Mouse (Mus musculus): ENCODE results near the gene Tmcc2. TPM values are rescaled to one million over a fixed set of nuclear protein-coding genes. Genes with fewer than 3 reads are reported as not detected.

Gene Tmcc2
- polyA plus RNA-seq, 1 experiment from 2014 or later: 15.9 TPM

GRCm38 (mm10) chr1:132400538-132400937 is 9.5 kb upstream of the Tmcc2 start:
- Histone ChIP-seq H3K4me3 (ENCODE audit: low read depth, low read length) (no peak overlapping the region), H3K9ac (ENCODE audit: low read length) (no peak overlapping the region), H3K27me3 (ENCODE audit: control insufficient read depth, insufficient read depth, low read length) (no peaks in the 10 kb centered on the region), H3K36me3 (ENCODE audit: control insufficient read depth, insufficient read depth, low read length) (no peaks in the 10 kb centered on the region), H3K4me2 (ENCODE audit: low read depth) (no peak overlapping the region), H3K27ac (ENCODE audit: low read depth, low read length) (no peak overlapping the region), H3K9me3 (ENCODE audit: control insufficient read depth, low read length) (no peaks in the 10 kb centered on the region), H3K4me1 (ENCODE audit: control insufficient read depth, insufficient read depth, low read length) (no peaks in the 10 kb centered on the region)
- WGBS: 58% methylated on average over 1 of the region's 1 CpGs
- no peak for ATAC-seq (ENCODE audit: insufficient read depth, low FRiP score, low TSS enrichment)
- DNase-seq (ENCODE audit: low spot score): no peak

DNA sequence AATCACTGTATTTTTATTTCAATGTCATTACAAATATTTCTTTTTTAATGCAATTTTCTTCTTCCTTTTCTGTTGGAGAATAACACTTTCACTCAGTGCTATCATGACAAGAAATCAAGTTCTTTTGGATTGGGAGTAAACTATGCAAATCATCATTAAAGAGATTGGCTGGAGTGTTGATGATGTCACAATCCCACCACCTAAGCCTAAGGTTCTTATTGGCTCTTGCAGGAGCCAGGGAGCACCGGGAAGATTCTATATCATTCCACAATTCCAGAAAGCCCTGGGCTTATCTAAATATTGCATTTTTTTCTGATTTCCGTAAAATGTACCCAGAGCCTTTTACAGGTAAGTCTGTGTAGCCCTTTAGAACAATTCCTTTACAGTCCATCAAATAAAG is 5.6 kb upstream of the Tmcc2 start:
- Histone ChIP-seq H3K27ac (ENCODE audit: low read depth, low read length) (no peak overlapping the region), H3K9me3 (ENCODE audit: control insufficient read depth, low read length) (no peaks in the 10 kb centered on the region), H3K27me3 (ENCODE audit: control insufficient read depth, insufficient read depth, low read length) (no peaks in the 10 kb centered on the region), H3K9ac (ENCODE audit: low read length) (no peak overlapping the region), H3K36me3 (ENCODE audit: control insufficient read depth, insufficient read depth, low read length) (no peaks in the 10 kb centered on the region), H3K4me2 (ENCODE audit: low read depth) (no peak overlapping the region), H3K4me1 (ENCODE audit: control insufficient read depth, insufficient read depth, low read length) (no peaks in the 10 kb centered on the region), H3K4me3 (ENCODE audit: low read depth, low read length) (no peak overlapping the region)
- 77% methylated on average over 2 of the region's 2 CpGs for WGBS
- ATAC-seq (ENCODE audit: insufficient read depth, low FRiP score, low TSS enrichment): no peak
- no peak for DNase-seq (ENCODE audit: low spot score)

DNA sequence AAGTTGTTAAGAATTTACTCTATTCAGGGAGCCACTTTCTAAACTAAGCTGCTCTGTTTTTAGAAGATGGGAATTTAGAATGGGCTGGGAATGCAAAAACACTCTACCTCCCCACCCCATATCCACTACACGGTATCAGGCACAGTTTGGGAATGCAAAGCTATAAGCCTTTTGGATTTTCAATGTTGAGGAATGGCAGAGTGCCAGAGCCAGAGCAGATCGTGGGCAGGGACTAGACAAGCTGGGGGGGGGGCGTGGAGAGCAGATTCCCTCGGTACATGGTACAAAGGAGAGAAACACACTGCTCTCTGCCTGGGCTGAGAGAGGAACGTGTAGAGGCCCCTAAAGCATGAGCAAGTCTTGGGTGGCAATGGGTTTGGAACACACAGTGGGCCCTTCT is 1.8 kb upstream of the Tmcc2 start:
- no peak for ATAC-seq (ENCODE audit: insufficient read depth, low FRiP score, low TSS enrichment)
- Histone ChIP-seq H3K4me1 (ENCODE audit: control insufficient read depth, insufficient read depth, low read length) (peaks cover 22% of the 10 kb centered on the region), H3K9ac (ENCODE audit: low read length) (no peak overlapping the region), H3K27me3 (ENCODE audit: control insufficient read depth, insufficient read depth, low read length) (no peaks in the 10 kb centered on the region), H3K9me3 (ENCODE audit: control insufficient read depth, low read length) (no peaks in the 10 kb centered on the region), H3K4me3 (ENCODE audit: low read depth, low read length) (no peak overlapping the region), H3K4me2 (ENCODE audit: low read depth) (no peak overlapping the region), H3K36me3 (ENCODE audit: control insufficient read depth, insufficient read depth, low read length) (no peaks in the 10 kb centered on the region), H3K27ac (ENCODE audit: low read depth, low read length) (no peak overlapping the region)
- DNase-seq (ENCODE audit: low spot score): no peak
- 87% methylated on average over 5 of the region's 5 CpGs for WGBS

- no peaks in the 10 kb centered on the region for H3K9me3 ChIP-seq (ENCODE audit: control insufficient read depth, low read length)
- H3K27ac ChIP-seq (ENCODE audit: low read depth, low read length): peak overlapping the region; percentile 83
- ATAC-seq (ENCODE audit: insufficient read depth, low FRiP score, low TSS enrichment): peak; percentile 96
- DNase-seq (ENCODE audit: low spot score): peak; percentile 90
- H3K4me3 ChIP-seq (ENCODE audit: low read depth, low read length): peak overlapping the region; percentile 82
- H3K36me3 ChIP-seq (ENCODE audit: control insufficient read depth, insufficient read depth, low read length): no peaks in the 10 kb centered on the region
- peak overlapping the region; percentile 87 for H3K4me2 ChIP-seq (ENCODE audit: low read depth)
- H3K4me1 ChIP-seq (ENCODE audit: control insufficient read depth, insufficient read depth, low read length): peaks cover 26% of the 10 kb centered on the region
- H3K27me3 ChIP-seq (ENCODE audit: control insufficient read depth, insufficient read depth, low read length): no peaks in the 10 kb centered on the region
- peak overlapping the region; percentile 93 for H3K9ac ChIP-seq (ENCODE audit: low read length)
- WGBS: under 1% methylated on average over 26 of the region's 54 CpGs
Measured at GRCm38 (mm10) chr1:132391580-132392022, 520 bp upstream of the Tmcc2 start.

- peaks cover 33% of the 10 kb centered on the region for H3K4me1 ChIP-seq (ENCODE audit: control insufficient read depth, insufficient read depth, low read length)
- ATAC-seq (ENCODE audit: insufficient read depth, low FRiP score, low TSS enrichment) (no peak), DNase-seq (ENCODE audit: low spot score) (peak; percentile 51)
- H3K36me3 ChIP-seq (ENCODE audit: control insufficient read depth, insufficient read depth, low read length): no peaks in the 10 kb centered on the region
- no peaks in the 10 kb centered on the region for H3K27me3 ChIP-seq (ENCODE audit: control insufficient read depth, insufficient read depth, low read length)
- no peak overlapping the region for H3K27ac ChIP-seq (ENCODE audit: low read depth, low read length)
- peak overlapping the region; percentile 93; the same call in 1 of the 2 replicates for H3K9ac ChIP-seq (ENCODE audit: low read length)
- H3K4me2 ChIP-seq (ENCODE audit: low read depth): peak overlapping the region; percentile 87
- 16% methylated on average over 15 of the region's 15 CpGs for WGBS
- H3K4me3 ChIP-seq (ENCODE audit: low read depth, low read length): peak overlapping the region; percentile 82
- H3K9me3 ChIP-seq (ENCODE audit: control insufficient read depth, low read length): no peaks in the 10 kb centered on the region
Measured at GRCm38 (mm10) chr1:132389886-132390585, 1.0 kb downstream of the Tmcc2 start.

GRCm38 (mm10) chr1:132388813-132389803 is 2.0 kb downstream of the Tmcc2 start:
- Histone ChIP-seq H3K4me2 (ENCODE audit: low read depth) (peak overlapping the region; percentile 87), H3K27ac (ENCODE audit: low read depth, low read length) (no peak overlapping the region), H3K27me3 (ENCODE audit: control insufficient read depth, insufficient read depth, low read length) (no peaks in the 10 kb centered on the region), H3K9ac (ENCODE audit: low read length) (0 out of 2 replicates have a peak overlapping the region, but pooled peaks have one; percentile 33), H3K36me3 (ENCODE audit: control insufficient read depth, insufficient read depth, low read length) (no peaks in the 10 kb centered on the region), H3K4me1 (ENCODE audit: control insufficient read depth, insufficient read depth, low read length) (peaks cover 39% of the 10 kb centered on the region), H3K4me3 (ENCODE audit: low read depth, low read length) (peak overlapping the region; percentile 82), H3K9me3 (ENCODE audit: control insufficient read depth, low read length) (no peaks in the 10 kb centered on the region)
- WGBS: 57% methylated on average over 8 of the region's 8 CpGs
- ATAC-seq (ENCODE audit: insufficient read depth, low FRiP score, low TSS enrichment): no peak
- DNase-seq (ENCODE audit: low spot score): no peak

DNA sequence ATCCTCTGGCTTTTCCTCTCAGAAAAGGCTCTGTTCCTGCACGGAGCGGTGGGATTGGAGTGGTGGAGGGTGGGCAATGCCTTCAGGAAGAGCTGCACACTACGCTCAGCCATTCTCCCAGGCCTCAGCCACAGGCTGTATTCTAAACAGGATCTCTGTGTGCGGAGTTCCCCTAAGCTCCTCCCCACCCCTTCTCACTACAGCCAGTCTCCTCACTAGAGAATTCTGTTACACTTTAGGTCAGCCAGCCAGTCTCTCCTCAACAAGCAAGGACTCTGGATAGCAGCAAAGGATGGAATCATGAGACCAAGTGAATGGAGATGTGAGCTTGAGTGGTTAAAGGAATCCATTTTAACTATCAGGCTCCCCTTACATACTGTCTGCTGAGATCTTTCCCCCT is 3.1 kb downstream of the Tmcc2 start:
- H3K4me3 ChIP-seq (ENCODE audit: low read depth, low read length): no peak overlapping the region
- WGBS: 47% methylated on average over 4 of the region's 4 CpGs
- no peaks in the 10 kb centered on the region for H3K36me3 ChIP-seq (ENCODE audit: control insufficient read depth, insufficient read depth, low read length)
- H3K4me1 ChIP-seq (ENCODE audit: control insufficient read depth, insufficient read depth, low read length): peaks cover 39% of the 10 kb centered on the region
- H3K27ac ChIP-seq (ENCODE audit: low read depth, low read length): no peak overlapping the region
- ATAC-seq (ENCODE audit: insufficient read depth, low FRiP score, low TSS enrichment) (no peak), DNase-seq (ENCODE audit: low spot score) (no peak)
- no peaks in the 10 kb centered on the region for H3K27me3 ChIP-seq (ENCODE audit: control insufficient read depth, insufficient read depth, low read length)
- peak overlapping the region; percentile 30; the same call in 1 of the 2 replicates for H3K9ac ChIP-seq (ENCODE audit: low read length)
- peak overlapping the region; percentile 87; the same call in 1 of the 2 replicates for H3K4me2 ChIP-seq (ENCODE audit: low read depth)
- H3K9me3 ChIP-seq (ENCODE audit: control insufficient read depth, low read length): no peaks in the 10 kb centered on the region

DNA sequence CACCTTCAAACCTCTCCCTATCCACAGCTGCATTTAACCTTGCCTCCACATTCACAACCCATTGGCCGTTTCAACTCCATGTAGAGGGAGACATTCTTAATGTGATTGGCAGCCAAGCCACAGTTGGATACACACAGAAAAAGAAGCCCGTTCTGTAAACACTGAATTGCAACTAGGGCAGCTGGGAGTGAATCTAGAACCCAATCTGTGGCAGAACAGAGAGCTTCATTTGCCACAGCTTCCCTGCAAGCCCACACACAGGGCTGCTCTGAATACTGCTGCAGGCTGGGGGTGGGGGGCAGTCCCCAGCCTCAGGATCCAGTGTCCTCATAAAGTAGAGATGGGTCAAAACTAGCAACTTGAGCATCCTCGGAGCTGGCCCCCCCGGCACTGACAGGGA is 4.8 kb downstream of the Tmcc2 start:
- Histone ChIP-seq H3K4me3 (ENCODE audit: low read depth, low read length) (no peak overlapping the region), H3K4me1 (ENCODE audit: control insufficient read depth, insufficient read depth, low read length) (peaks cover 39% of the 10 kb centered on the region), H3K4me2 (ENCODE audit: low read depth) (no peak overlapping the region), H3K27me3 (ENCODE audit: control insufficient read depth, insufficient read depth, low read length) (no peaks in the 10 kb centered on the region), H3K36me3 (ENCODE audit: control insufficient read depth, insufficient read depth, low read length) (no peaks in the 10 kb centered on the region), H3K9me3 (ENCODE audit: control insufficient read depth, low read length) (no peaks in the 10 kb centered on the region), H3K27ac (ENCODE audit: low read depth, low read length) (no peak overlapping the region), H3K9ac (ENCODE audit: low read length) (no peak overlapping the region)
- ATAC-seq (ENCODE audit: insufficient read depth, low FRiP score, low TSS enrichment): no peak
- no peak for DNase-seq (ENCODE audit: low spot score)
- WGBS: 95% methylated on average over 4 of the region's 4 CpGs
